Mouse (Mus musculus): Measurements from ENCODE around the gene Fbxo36.

Fbxo36 gene

GRCm38 (mm10) chr1:84947390-84947789 is 107.7 kb downstream of the Fbxo36 start:
- no peak for DNase-seq (ENCODE audit: low read depth)

Measured in naive thymus-derived CD4-positive, alpha-beta T cell, adult 2 months (primary cell).